Mouse (Mus musculus) kidney, embryonic 16.5 days (tissue): ENCODE measurements at regions not wholly inside any gene's neighbourhood (a gene's known extent, or its start where the extent isn't known, plus 50 kb on each side); places are given as distances from the start of the nearest gene placed in this dataset.

ENCODE experiments used
- ATAC-seq: fragments of 200-750 bp; cut with Nextera tagmentation; 2 replicates; pipeline ENCODE4 v1.8.0; 2017; ENCODE audit warnings: moderate TSS enrichment; ENCODE audit not compliant: low FRiP score, low TSS enrichment
- H3K27ac ChIP-seq: fragments of 300-500 bp; sonication (generic); 2 replicates; pipeline ENCODE4 v1.5.1; 2014; ENCODE audit warnings: low read length
- H3K27me3 ChIP-seq: fragments of 300-500 bp; sonication (generic); 2 replicates; pipeline ENCODE4 v1.6.1; 2014; ENCODE audit warnings: low read length, control low read depth, mixed read lengths; ENCODE audit not compliant: insufficient read depth
- H3K36me3 ChIP-seq: fragments of 300-500 bp; sonication (generic); 2 replicates; pipeline ENCODE4 v1.6.1; 2014; ENCODE audit warnings: low read length, control low read depth, mixed read lengths; ENCODE audit not compliant: insufficient read depth
- H3K4me1 ChIP-seq: fragments of 300-500 bp; sonication (generic); 2 replicates; pipeline ENCODE4 v1.6.1; 2014; ENCODE audit warnings: low read length, control low read depth, mixed read lengths; ENCODE audit not compliant: insufficient read depth
- H3K4me2 ChIP-seq: fragments of 300-500 bp; sonication (generic); replicated peaks from 2 replicates; pipeline ENCODE4 v1.6.1; 2014; ENCODE audit warnings: low read depth, low read length
- H3K4me3 ChIP-seq: fragments of 300-500 bp; sonication (generic); 2 replicates; pipeline ENCODE4 v1.5.1; 2014; ENCODE audit warnings: mild to moderate bottlenecking, low read length
- H3K9ac ChIP-seq: fragments of 300-500 bp; sonication (generic); replicated peaks from 2 replicates; pipeline ENCODE4 v1.6.1; 2014; ENCODE audit warnings: low read length
- H3K9me3 ChIP-seq: fragments of 300-500 bp; sonication (generic); 2 replicates; pipeline ENCODE4 v1.6.1; 2016; ENCODE audit warnings: low read length, control low read depth
- WGBS: fragments of 180-500 bp; shearing (Covaris S2); extraction: QIAGEN DNeasy Blood & Tissue Kit; methylation state at CpG from one replicate; pipeline ENCODE4 v1.1.7; 2014; 5-methylcytosine and 5-hydroxymethylcytosine counted together

- no peak overlapping the region for H3K9ac ChIP-seq
- no peak overlapping the region for H3K4me2 ChIP-seq
- ATAC-seq = no peak
- no peaks in the 10 kb centered on the region for H3K27me3 ChIP-seq
- WGBS = 45% methylated on average over 3 of the region's 3 CpGs
- H3K4me1 ChIP-seq = no peaks in the 10 kb centered on the region
- H3K9me3 ChIP-seq = no peaks in the 10 kb centered on the region; the same call in 1 of the 2 replicates
- no peak overlapping the region for H3K27ac ChIP-seq
- H3K36me3 ChIP-seq = no peaks in the 10 kb centered on the region
- no peak overlapping the region for H3K4me3 ChIP-seq
Observed at GRCm38 (mm10) chr17:51971444-51971843, 138.4 kb upstream of the Satb1 start.

- no peaks in the 10 kb centered on the region for H3K36me3 ChIP-seq
- no peak overlapping the region for H3K4me3 ChIP-seq
- no peak for ATAC-seq
- H3K4me1 ChIP-seq = no peaks in the 10 kb centered on the region
- no peak overlapping the region for H3K9ac ChIP-seq
- no peak overlapping the region for H3K27ac ChIP-seq
- 85% methylated on average over 11 of the region's 11 CpGs for WGBS
- no peaks in the 10 kb centered on the region; the same call in 1 of the 2 replicates for H3K9me3 ChIP-seq
- H3K27me3 ChIP-seq = no peaks in the 10 kb centered on the region
- H3K4me2 ChIP-seq = no peak overlapping the region
Observed at GRCm38 (mm10) chr17:51966573-51967284, 133.6 kb upstream of the Satb1 start.

- Histone ChIP-seq H3K4me1 (no peaks in the 10 kb centered on the region), H3K27ac (no peak overlapping the region), H3K4me2 (no peak overlapping the region), H3K27me3 (no peaks in the 10 kb centered on the region), H3K9me3 (no peaks in the 10 kb centered on the region), H3K36me3 (no peaks in the 10 kb centered on the region), H3K4me3 (no peak overlapping the region), H3K9ac (no peak overlapping the region)
- 77% methylated on average over 12 of the region's 12 CpGs for WGBS
- no peak for ATAC-seq
Observed at GRCm38 (mm10) chr17:51962529-51963110, 129.5 kb upstream of the Satb1 start.

- no peak overlapping the region for H3K9ac ChIP-seq
- ATAC-seq = no peak
- no peaks in the 10 kb centered on the region for H3K36me3 ChIP-seq
- H3K27me3 ChIP-seq = no peaks in the 10 kb centered on the region
- H3K4me3 ChIP-seq = no peak overlapping the region
- no peak overlapping the region for H3K27ac ChIP-seq
- H3K4me2 ChIP-seq = no peak overlapping the region
- H3K4me1 ChIP-seq = no peaks in the 10 kb centered on the region
- H3K9me3 ChIP-seq = no peaks in the 10 kb centered on the region
- 85% methylated on average over 4 of the region's 4 CpGs for WGBS
Observed at GRCm38 (mm10) chr17:51961337-51961736, 128.2 kb upstream of the Satb1 start.

- WGBS = 79% methylated on average over 13 of the region's 13 CpGs
- no peak for ATAC-seq
- Histone ChIP-seq H3K27me3 (no peaks in the 10 kb centered on the region), H3K9ac (no peak overlapping the region), H3K4me3 (no peak overlapping the region), H3K4me2 (no peak overlapping the region), H3K4me1 (no peaks in the 10 kb centered on the region), H3K27ac (no peak overlapping the region), H3K9me3 (no peaks in the 10 kb centered on the region), H3K36me3 (no peaks in the 10 kb centered on the region)
Observed at GRCm38 (mm10) chr17:51956275-51956674, 123.2 kb upstream of the Satb1 start.

GRCm38 (mm10) chr17:51937707-51938106 lies 104.6 kb upstream of the Satb1 start:
- Histone ChIP-seq H3K36me3 (no peaks in the 10 kb centered on the region), H3K27me3 (no peaks in the 10 kb centered on the region), H3K4me3 (no peak overlapping the region), H3K9me3 (no peaks in the 10 kb centered on the region), H3K9ac (no peak overlapping the region), H3K4me1 (no peaks in the 10 kb centered on the region), H3K4me2 (no peak overlapping the region), H3K27ac (no peak overlapping the region)
- 91% methylated on average over 5 of the region's 5 CpGs for WGBS
- ATAC-seq = no peak

GRCm38 (mm10) chr17:51936071-51936470 lies 103.0 kb upstream of the Satb1 start:
- H3K27ac ChIP-seq = no peak overlapping the region
- H3K9me3 ChIP-seq = no peaks in the 10 kb centered on the region
- H3K4me3 ChIP-seq = no peak overlapping the region
- no peaks in the 10 kb centered on the region for H3K27me3 ChIP-seq
- no peak overlapping the region for H3K4me2 ChIP-seq
- H3K4me1 ChIP-seq = no peaks in the 10 kb centered on the region
- no peaks in the 10 kb centered on the region for H3K36me3 ChIP-seq
- ATAC-seq = no peak
- H3K9ac ChIP-seq = no peak overlapping the region
- WGBS = 75% methylated on average over 5 of the region's 5 CpGs

- WGBS = 83% methylated on average over 3 of the region's 3 CpGs
Observed at GRCm38 (mm10) chr17:51926392-51926791, 93.3 kb upstream of the Satb1 start.

GRCm38 (mm10) chr17:51907031-51907430 lies 73.9 kb upstream of the Satb1 start:
- no peaks in the 10 kb centered on the region for H3K4me1 ChIP-seq
- H3K27me3 ChIP-seq = no peaks in the 10 kb centered on the region
- no peaks in the 10 kb centered on the region for H3K9me3 ChIP-seq
- ATAC-seq = no peak
- H3K27ac ChIP-seq = no peak overlapping the region
- no peaks in the 10 kb centered on the region for H3K36me3 ChIP-seq
- 74% methylated on average over 4 of the region's 4 CpGs for WGBS
- H3K9ac ChIP-seq = no peak overlapping the region
- no peak overlapping the region for H3K4me3 ChIP-seq
- no peak overlapping the region for H3K4me2 ChIP-seq

More at GRCm38 (mm10) chr17:51926392-51926791, 93.3 kb upstream of the Satb1 start:
- no peak for ATAC-seq
- Histone ChIP-seq H3K36me3 (no peaks in the 10 kb centered on the region), H3K9me3 (no peaks in the 10 kb centered on the region), H3K4me1 (no peaks in the 10 kb centered on the region), H3K4me3 (no peak overlapping the region), H3K27ac (no peak overlapping the region), H3K4me2 (no peak overlapping the region), H3K9ac (no peak overlapping the region), H3K27me3 (no peaks in the 10 kb centered on the region)

GRCm38 (mm10) chr17:51906418-51906817 lies 73.3 kb upstream of the Satb1 start:
- Histone ChIP-seq H3K27me3 (no peaks in the 10 kb centered on the region), H3K27ac (no peak overlapping the region), H3K9me3 (no peaks in the 10 kb centered on the region), H3K36me3 (no peaks in the 10 kb centered on the region), H3K9ac (no peak overlapping the region), H3K4me2 (no peak overlapping the region), H3K4me1 (no peaks in the 10 kb centered on the region), H3K4me3 (no peak overlapping the region)
- no peak for ATAC-seq
- WGBS = 85% methylated on average over 4 of the region's 4 CpGs
